Mouse (Mus musculus): ENCODE data around the gene Ppard. TPM values are rescaled to one million over a fixed set of nuclear protein-coding genes. Genes with fewer than 3 reads are reported as not detected.

Ppard gene
- total RNA-seq, 2 experiments from 2014 or later, result 40.1 to 66.6 TPM

- peak; percentile 78 to 87 for DNase-seq
These were observed 108.6 kb downstream of the Ppard start for GRCm38 (mm10) chr17:28341091-28341490.

GRCm38 (mm10) chr17:28344050-28344607 is 111.6 kb downstream of the Ppard start:
- DNase-seq, result no peak

GRCm38 (mm10) chr17:28344670-28345069 is 112.2 kb downstream of the Ppard start:
- no peak for DNase-seq

- DNase-seq, result no peak
These were observed 112.8 kb downstream of the Ppard start for GRCm38 (mm10) chr17:28345271-28345721.

GRCm38 (mm10) chr17:28345882-28346281 is 113.4 kb downstream of the Ppard start:
- DNase-seq, result no peak

- no peak for DNase-seq
These were observed 114.8 kb downstream of the Ppard start for GRCm38 (mm10) chr17:28347327-28347726.

GRCm38 (mm10) chr17:28348211-28348610 is 115.7 kb downstream of the Ppard start:
- DNase-seq, result no peak

- no peak for DNase-seq
These were observed 116.9 kb downstream of the Ppard start for GRCm38 (mm10) chr17:28349264-28349880.

- DNase-seq, result peak; percentile 66 to 73
These were observed 117.5 kb downstream of the Ppard start for GRCm38 (mm10) chr17:28349901-28350465.

GRCm38 (mm10) chr17:28350466-28351352 is 118.2 kb downstream of the Ppard start, which contains the start of gene Tead3:
TSS of gene Tead3 (minus strand) at chr17:28350817.
- DNase-seq, result peak; percentile 84 to 88

Other genes starting within 250 kb of the Ppard start
- not detected for gene Tcp11, start 152.1 kb upstream of the Ppard start, total RNA-seq (2021)
- 10 to 100 TPM; 14.5 to 16.0 TPM for gene Scube3, start 90.6 kb upstream of the Ppard start, total RNA-seq (2021)
- gene Zfp523, start 55.6 kb upstream of the Ppard start, total RNA-seq (2021), result 10 to 100 TPM; 36.9 to 37.1 TPM
- 1 to 10 TPM; 1.4 to 1.5 TPM for gene Def6, start 24.9 kb upstream of the Ppard start, total RNA-seq (2021)
- gene Fance, start 80.8 kb downstream of the Ppard start, total RNA-seq (2021), result 10 to 100 TPM; 23.5 to 23.7 TPM
- gene Rpl10a, start 95.8 kb downstream of the Ppard start, total RNA-seq (2021), result 100 to 1,000 TPM; 847 to 904 TPM
- gene Tead3, start 118.1 kb downstream of the Ppard start, total RNA-seq (2021), result 10 to 100 TPM; 10.0 to 10.1 TPM
- under 1 TPM in 1 of 2 experiments, not detected in 1; 0.43 TPM for gene Tulp1, start 132.5 kb downstream of the Ppard start, total RNA-seq (2021)